Mouse (Mus musculus): ENCODE data around the gene Pias4.

The Pias4 gene

GRCm38 (mm10) chr10:81168521-81169244 is 960 bp upstream of the Pias4 start:
- peak; percentile 69 for DNase-seq (ENCODE audit: low spot score)

- DNase-seq (ENCODE audit: low spot score), result no peak
Observed at GRCm38 (mm10) chr10:81168087-81168431, 336 bp upstream of the Pias4 start.

- DNase-seq (ENCODE audit: low spot score), result no peak
Observed at GRCm38 (mm10) chr10:81165118-81165517, 2.6 kb downstream of the Pias4 start.

DNA sequence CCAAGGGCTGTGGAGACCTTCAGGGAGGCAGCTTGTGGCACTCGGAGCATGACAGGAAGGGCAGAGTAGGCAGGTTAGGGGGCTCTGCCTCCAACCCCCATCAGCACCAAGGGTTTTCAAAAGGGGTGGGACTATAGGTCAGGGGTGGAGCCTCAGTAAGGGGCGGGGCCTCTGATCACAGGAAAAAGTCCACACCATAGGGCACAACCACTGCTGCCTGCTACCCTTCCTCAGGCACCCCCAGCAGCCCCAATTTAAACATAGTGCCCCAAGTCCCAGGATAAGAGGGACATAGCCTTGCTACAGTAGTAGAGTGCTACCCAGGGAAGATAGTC is 5.4 kb downstream of the Pias4 start:
- DNase-seq (ENCODE audit: low spot score), result no peak

- DNase-seq (ENCODE audit: low spot score), result no peak
Observed at GRCm38 (mm10) chr10:81161602-81162317, 6.0 kb downstream of the Pias4 start.

DNA sequence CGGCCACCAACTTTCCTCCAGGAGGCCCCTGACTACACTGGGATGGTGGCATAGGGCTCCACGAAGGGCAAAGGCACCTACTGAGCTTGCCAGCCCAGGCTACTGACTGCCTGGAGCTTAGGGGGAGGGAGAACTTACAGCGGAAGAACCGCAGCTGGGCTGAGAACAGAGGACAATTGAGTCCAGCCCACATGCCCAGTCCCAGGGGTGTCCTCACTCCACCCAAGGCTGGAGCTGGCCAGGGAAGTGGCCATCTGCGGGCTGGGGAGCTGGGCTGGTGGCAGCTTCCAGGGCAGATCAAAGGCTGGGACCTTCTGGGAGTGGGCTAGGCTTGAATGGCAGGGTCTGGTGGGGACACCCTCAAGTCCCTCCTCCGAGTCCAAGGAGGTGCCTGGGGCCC is 13.0 kb downstream of the Pias4 start:
- DNase-seq (ENCODE audit: low spot score), result no peak

GRCm38 (mm10) chr10:81154313-81154712 is 13.4 kb downstream of the Pias4 start:
- no peak for DNase-seq (ENCODE audit: low spot score)

DNA sequence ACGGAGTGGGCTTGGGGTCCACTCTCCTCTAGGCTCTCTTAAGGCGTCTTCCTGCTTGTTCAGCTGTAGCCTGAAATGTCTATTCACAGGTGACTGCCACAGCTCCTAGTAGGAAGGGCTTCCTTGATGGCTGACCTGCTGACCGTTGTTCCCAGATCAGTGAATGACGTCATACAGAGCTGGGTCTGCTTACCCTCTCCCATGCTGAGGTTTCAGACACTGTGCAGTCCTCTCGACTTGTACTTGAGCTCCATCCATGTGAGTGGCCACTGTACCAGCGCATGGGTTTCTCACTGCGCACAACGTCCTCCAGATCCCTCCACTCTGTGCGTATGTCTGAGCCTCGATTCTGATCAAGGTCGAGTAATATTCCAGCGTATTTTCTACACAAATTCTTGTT is 15.1 kb downstream of the Pias4 start:
- DNase-seq (ENCODE audit: low spot score), result no peak

GRCm38 (mm10) chr10:81151261-81151660 is 16.5 kb downstream of the Pias4 start:
- no peak for DNase-seq (ENCODE audit: low spot score)

DNA sequence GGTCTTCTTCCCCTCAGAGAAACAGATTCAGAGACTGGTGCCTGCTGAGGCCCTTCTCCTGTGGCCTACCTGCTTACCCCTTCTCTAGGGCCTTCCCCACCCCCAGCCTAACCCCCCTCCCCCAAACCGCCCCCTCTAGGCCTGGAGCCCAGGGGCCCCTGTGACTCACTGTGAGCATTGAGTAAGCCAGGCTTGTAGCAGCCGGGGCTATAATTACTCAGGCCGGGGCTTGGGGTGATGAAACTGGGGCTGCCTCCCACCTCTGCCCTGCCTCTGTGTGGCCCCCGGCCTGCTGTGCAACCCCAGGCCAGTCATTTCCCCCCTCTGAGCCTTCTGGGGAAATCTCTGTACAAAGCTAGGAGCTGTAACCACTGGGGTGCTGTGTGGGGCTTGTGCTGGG is 21.4 kb downstream of the Pias4 start:
- DNase-seq (ENCODE audit: low spot score), result no peak

DNA sequence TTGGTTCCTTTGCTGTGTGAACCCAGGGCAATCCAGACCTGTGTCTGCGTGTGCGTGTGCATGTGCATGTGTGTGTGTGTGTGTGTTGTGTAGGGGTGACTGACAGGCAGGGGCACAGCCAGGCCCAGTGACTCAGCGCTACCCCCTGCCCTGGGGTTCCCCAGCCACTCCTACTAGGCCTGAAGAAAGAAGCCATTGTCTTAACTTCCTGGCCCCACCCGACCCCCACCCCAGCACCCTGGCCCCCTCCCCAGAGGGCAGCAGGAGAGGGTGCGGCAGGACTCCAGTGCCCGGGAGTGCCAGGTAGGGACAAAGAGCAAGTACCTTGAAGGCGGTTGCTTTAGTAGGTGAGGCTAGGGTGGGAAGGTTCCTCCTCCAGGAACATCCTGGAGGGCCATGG is 21.9 kb downstream of the Pias4 start:
- no peak for DNase-seq (ENCODE audit: low spot score)

- DNase-seq (ENCODE audit: low spot score), result no peak
Observed at GRCm38 (mm10) chr10:81145307-81145706, 22.4 kb downstream of the Pias4 start.

- no peak for DNase-seq (ENCODE audit: low spot score)
Observed at GRCm38 (mm10) chr10:81144667-81145066, 23.1 kb downstream of the Pias4 start.

DNA sequence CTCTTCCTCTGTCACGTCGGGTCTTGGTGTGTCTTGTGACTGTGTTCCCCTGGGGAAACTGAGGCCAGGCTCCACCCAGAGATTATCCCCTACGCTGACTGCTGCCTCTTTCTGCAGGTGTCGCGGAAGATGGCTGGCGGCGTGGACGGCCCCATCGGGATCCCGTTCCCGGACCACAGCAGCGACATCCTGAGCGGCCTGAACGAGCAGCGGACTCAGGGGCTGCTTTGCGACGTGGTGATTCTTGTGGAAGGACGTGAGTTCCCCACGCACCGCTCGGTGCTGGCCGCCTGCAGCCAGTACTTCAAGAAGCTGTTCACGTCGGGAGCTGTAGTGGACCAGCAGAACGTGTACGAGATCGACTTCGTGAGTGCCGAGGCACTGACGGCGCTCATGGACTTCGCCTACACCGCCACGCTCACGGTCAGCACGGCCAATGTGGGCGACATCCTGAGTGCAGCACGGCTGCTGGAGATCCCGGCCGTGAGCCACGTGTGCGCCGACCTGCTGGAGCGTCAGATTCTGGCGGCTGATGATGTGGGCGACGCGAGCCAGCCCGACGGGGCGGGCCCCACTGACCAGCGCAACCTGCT is 23.8 kb downstream of the Pias4 start:
- DNase-seq (ENCODE audit: low spot score), result no peak

GRCm38 (mm10) chr10:81143157-81143633 is 24.5 kb downstream of the Pias4 start:
- DNase-seq (ENCODE audit: low spot score), result no peak

DNA sequence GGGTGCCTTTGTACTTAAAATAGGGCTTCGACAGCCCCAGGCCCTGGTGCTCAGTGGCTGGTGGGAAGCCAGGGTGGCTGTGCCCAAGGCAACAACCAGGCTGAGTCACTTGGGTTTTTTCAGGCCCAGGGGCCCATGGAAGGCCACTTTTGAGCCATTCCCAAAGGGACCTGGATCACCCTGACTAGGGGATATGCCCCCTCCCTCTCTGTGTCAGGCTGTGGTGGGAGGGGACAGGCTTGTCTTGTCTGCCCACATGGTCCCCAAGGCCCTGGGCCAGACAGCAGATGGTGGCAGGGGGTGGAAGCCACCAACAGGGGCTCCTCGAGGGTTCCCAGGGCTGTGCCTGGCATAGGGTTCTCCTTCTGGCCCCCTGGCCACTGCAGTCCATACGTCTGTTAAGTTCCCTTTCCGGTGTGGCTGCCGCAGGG is 25.2 kb downstream of the Pias4 start:
- no peak for DNase-seq (ENCODE audit: low spot score)

- DNase-seq (ENCODE audit: low spot score), result no peak
Observed at GRCm38 (mm10) chr10:81141455-81142210, 26.1 kb downstream of the Pias4 start.

DNA sequence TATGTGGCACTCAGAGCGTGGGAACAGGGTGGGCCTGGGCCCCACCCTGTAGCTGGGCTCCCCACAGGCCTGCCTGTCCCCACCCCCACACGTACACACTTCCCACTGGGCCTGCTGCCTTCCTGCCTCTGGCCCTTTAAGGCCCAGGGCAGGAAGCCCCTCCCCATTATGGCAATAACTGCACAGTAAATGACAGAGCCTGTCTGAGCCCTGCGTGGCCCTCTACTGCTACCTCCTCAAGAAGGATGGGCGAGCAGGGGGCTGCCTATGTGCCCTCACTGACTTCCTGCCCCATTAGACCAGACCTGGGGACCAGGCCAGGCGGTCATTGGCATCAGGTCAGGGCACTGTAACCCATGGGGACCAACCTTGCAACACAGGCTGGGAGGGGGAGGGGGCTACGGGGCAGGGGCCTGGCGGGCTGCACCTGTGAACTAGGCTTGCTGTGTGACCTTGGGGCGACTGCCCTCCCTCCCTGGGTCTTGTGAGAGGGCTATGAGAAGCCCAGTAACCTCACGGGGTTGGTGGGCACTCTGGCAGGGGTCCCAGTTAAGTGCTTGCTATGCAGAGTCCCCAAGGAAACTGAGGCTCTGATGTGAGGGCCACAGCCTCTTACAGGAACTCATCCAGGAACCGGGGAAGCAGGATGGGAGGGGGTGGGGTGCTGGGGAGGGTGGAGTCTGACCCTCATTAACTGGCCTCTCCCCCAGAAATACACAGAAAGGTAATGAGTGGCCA is 26.8 kb downstream of the Pias4 start:
- DNase-seq (ENCODE audit: low spot score), result no peak

DNA sequence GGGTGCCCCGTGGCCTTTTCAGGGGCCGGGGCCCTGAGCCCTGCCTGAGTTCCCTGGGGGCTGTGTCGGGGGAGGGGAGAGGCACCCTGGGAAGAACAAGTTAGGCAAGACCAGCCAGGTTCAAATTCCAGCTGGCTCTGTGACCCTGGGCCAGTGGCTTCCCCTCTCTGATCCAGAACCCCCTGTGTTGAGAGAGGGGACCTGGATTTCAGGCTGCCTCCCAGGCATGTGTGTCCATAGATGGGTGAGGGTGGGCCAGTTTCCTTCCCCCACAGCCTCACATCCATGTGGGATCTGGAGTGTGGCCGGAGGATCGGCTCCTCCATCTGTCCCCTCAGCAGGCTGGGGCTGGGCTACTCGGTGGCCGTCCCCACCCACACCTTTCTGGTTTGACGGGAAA is 27.7 kb downstream of the Pias4 start:
- DNase-seq (ENCODE audit: low spot score), result no peak

DNA sequence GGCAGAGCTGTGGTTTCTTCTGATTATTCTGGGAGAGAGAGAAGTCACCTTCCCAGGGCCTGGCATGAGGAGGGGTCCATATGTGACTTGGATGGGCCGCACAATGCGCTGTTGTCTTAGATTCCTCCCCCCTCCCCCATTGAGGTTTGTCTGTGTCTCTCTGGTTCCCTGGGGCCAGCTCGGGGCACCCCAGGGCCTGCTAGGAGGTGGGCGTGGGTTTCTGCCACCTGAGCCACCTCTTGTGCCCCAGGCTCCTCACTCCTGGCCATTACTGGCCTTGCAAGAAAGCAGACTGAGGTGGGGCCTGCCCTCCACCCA is 28.2 kb downstream of the Pias4 start:
- DNase-seq (ENCODE audit: low spot score), result no peak

DNA sequence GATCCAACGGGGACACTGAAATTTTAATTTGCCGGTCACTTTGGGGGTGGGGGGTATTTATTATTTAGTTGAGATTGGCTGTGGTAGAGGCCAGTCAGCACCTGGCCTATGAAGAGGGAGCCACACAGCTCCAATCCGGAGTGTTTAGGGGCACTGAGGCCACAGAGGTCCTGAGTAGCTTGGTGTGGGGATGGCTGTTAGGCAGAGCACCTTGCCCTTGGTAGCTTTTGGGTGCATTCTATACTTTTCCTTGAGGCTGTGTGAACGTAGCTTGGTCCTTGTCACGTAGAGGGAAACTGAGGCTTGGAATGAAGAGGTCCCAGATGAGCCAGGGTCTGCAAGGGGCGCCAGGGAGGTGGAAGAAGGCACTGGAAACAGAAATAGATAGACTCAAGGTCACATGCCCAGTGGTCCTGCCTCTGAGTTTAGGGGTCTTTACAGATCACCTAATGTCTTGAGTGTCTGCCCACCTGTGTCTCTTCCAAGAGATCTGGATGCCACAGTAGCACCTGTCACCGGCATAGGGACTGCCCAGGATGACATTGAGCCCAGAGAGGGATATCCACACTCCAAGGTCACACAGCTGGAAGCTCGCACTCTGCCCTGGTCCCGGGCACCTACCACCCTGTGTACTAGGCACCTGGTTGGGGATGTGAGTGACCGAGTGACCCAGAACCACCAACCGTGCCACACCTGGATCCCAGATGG is 28.7 kb downstream of the Pias4 start:
- no peak for DNase-seq (ENCODE audit: low spot score)

All from adipocyte (in vitro differentiated cells).